Mouse (Mus musculus) G1E (cell line): ENCODE measurements around the gene Ghrhr.

ENCODE experiments used
- CTCF ChIP-seq: IDR thresholded peaks from 2 replicates; pipeline ENCODE4 v1.5.1; 2012; ENCODE audit warnings: low read depth, low read length, inconsistent platforms, mixed read lengths
- GATA1 ChIP-seq: IDR thresholded peaks from 2 replicates; pipeline ENCODE4 v1.6.1; 2012; ENCODE audit warnings: borderline replicate concordance, low read length, inconsistent platforms, mixed read lengths
- GATA2 ChIP-seq: IDR thresholded peaks from 2 replicates; pipeline ENCODE4 v1.6.1; 2012; ENCODE audit warnings: low read depth, low read length, inconsistent platforms, borderline replicate concordance
- TAL1 ChIP-seq: conservative IDR thresholded peaks from 2 replicates; pipeline ENCODE4 v1.6.1; 2012; ENCODE audit warnings: low read depth, low read length, inconsistent platforms, mixed read lengths

GRCm38 (mm10) chr6:55350383-55350952 is 25.6 kb upstream of the Ghrhr start:
- TF ChIP-seq CTCF (no peak), GATA1 (no peak), TAL1 (no peak), GATA2 (no peak)
